Mouse (Mus musculus) intestine, embryonic 15.5 days (tissue): Measurements from ENCODE around the gene N4bp2l1. TPM values are rescaled to one million over a fixed set of nuclear protein-coding genes. Genes with fewer than 3 reads are reported as not detected.

Experiments used
- ATAC-seq: fragments of 200-750 bp; cut with Nextera tagmentation; 2 replicates; pipeline ENCODE4 v1.8.0; 2017; ENCODE audit warnings: moderate TSS enrichment, moderate library complexity
- H3K27ac ChIP-seq: fragments of 300-500 bp; sonication (generic); 2 replicates; pipeline ENCODE4 v1.5.1; 2015; ENCODE audit warnings: mild to moderate bottlenecking, inconsistent platforms
- H3K27me3 ChIP-seq: fragments of 300-500 bp; sonication (generic); replicated peaks from 2 replicates; pipeline ENCODE4 v1.6.1; 2015; ENCODE audit warnings: inconsistent platforms
- H3K36me3 ChIP-seq: fragments of 300-500 bp; sonication (generic); 2 replicates; pipeline ENCODE4 v1.6.1; 2015; ENCODE audit warnings: inconsistent platforms
- H3K4me1 ChIP-seq: fragments of 300-500 bp; sonication (generic); replicated peaks from 2 replicates; pipeline ENCODE4 v1.6.1; 2015; ENCODE audit warnings: inconsistent platforms
- H3K4me2 ChIP-seq: fragments of 300-500 bp; sonication (generic); replicated peaks from 2 replicates; pipeline ENCODE4 v1.6.1; 2015; ENCODE audit warnings: mild to moderate bottlenecking, inconsistent platforms
- H3K4me3 ChIP-seq: fragments of 300-500 bp; sonication (generic); replicated peaks from 2 replicates; pipeline ENCODE4 v1.5.1; 2015; ENCODE audit warnings: inconsistent platforms
- H3K9ac ChIP-seq: fragments of 300-500 bp; sonication (generic); 2 replicates; pipeline ENCODE4 v1.6.1; 2015; ENCODE audit warnings: inconsistent platforms
- H3K9me3 ChIP-seq: fragments of 300-500 bp; sonication (generic); 2 replicates; pipeline ENCODE4 v1.6.1; 2016; ENCODE audit warnings: inconsistent platforms
- WGBS: fragments of 180-500 bp; shearing (Covaris S2); methylation state at CpG from one replicate; pipeline ENCODE4 v1.1.7; 2015; 5-methylcytosine and 5-hydroxymethylcytosine counted together
- polyA plus RNA-seq: library from polyadenylated mRNA; unstranded; fragments of >200 nt; fragmentation: Nextera tagmentation; extraction: Ambion mirVana; gene quantifications from 2 replicates; pipeline ENCODE4 v1.2.1, GENCODE M21; 2015

The N4bp2l1 gene
- polyA plus RNA-seq, 1 experiment from 2014 or later, result 4.6 TPM

- H3K27me3 ChIP-seq, result no peaks in the 10 kb centered on the region
- no peaks in the 10 kb centered on the region for H3K9me3 ChIP-seq
- WGBS, result 86% methylated on average over 11 of the region's 11 CpGs
- H3K4me3 ChIP-seq, result no peak overlapping the region
- no peak overlapping the region for H3K27ac ChIP-seq
- H3K36me3 ChIP-seq, result no peaks in the 10 kb centered on the region
- ATAC-seq, result no peak
- no peak overlapping the region for H3K9ac ChIP-seq
- 0 out of 2 replicates have a peak, but pooled peaks cover 6% of the 10 kb centered on the region for H3K4me1 ChIP-seq
- no peak overlapping the region for H3K4me2 ChIP-seq
These were observed 20.2 kb downstream of the N4bp2l1 start for GRCm38 (mm10) chr5:150576832-150577231.

- no peaks in the 10 kb centered on the region for H3K27me3 ChIP-seq
- no peaks in the 10 kb centered on the region for H3K36me3 ChIP-seq
- 58% methylated on average over 5 of the region's 5 CpGs for WGBS
- no peaks in the 10 kb centered on the region for H3K9me3 ChIP-seq
- 0 out of 2 replicates have a peak, but pooled peaks cover 6% of the 10 kb centered on the region for H3K4me1 ChIP-seq
- ATAC-seq, result no peak
- H3K27ac ChIP-seq, result peak overlapping the region; percentile 49; the same call in 1 of the 2 replicates
- no peak overlapping the region for H3K4me3 ChIP-seq
- no peak overlapping the region for H3K4me2 ChIP-seq
- H3K9ac ChIP-seq, result no peak overlapping the region
These were observed 22.1 kb downstream of the N4bp2l1 start for GRCm38 (mm10) chr5:150574885-150575284.

DNA sequence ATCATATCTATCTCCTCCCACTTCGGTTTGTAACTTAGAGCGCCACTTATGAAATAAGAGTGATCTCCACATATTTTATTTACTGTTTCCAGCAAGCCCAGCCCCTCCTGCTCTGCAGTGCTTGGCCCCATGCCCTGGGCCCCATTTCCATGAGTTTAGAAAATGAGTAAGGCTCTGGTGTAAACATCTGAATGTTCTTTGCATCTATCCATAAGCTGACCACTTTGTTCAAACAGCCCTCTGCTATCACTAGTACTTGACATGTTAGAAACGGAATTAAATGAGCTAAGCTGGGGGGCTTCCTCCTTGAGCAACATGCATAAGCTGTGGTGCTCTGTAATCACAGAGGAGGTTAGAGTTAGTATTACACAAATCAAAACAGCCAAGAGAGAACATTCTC is 22.6 kb downstream of the N4bp2l1 start:
- Histone ChIP-seq H3K4me3 (no peak overlapping the region), H3K27me3 (no peaks in the 10 kb centered on the region), H3K9me3 (no peaks in the 10 kb centered on the region), H3K27ac (peak overlapping the region; percentile 49; the same call in 1 of the 2 replicates), H3K4me2 (no peak overlapping the region), H3K4me1 (0 out of 2 replicates have a peak, but pooled peaks cover 6% of the 10 kb centered on the region), H3K9ac (no peak overlapping the region), H3K36me3 (no peaks in the 10 kb centered on the region)
- WGBS, result 61% methylated on average over 3 of the region's 3 CpGs
- ATAC-seq, result peak; percentile 41

DNA sequence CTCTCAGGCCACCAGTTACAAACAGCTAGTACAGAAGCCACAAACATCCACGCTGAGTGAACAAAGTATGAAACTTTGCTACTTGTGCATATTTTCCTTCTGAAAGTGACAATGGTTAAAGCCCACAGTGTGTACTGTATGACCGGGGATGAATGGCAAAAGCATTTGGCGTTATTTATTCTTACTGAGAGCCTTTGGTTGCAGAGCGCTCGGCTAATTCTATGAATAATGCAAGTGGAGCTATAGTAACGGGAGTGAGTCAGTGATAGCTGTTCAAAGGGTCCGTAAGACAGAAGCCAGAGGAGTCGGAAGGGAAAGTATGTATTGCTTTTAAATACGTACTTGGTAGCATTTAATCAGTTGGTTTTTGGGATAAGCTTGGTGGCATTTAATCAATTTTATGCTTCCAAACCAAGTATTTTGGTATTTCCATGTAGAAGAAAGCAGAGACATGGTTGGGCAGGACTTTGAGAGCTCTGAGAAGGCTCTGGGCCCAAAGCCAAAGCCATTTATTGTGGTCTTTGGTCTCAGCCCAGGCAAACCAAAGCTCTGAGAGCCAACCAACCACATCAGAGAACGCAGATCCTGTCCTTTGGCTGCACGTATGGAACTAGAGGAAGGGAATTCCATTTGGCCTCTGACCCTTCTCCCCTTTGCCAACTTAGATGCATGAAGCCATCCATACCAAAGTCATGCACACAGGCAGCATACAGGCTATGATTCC is 26.3 kb downstream of the N4bp2l1 start:
- H3K4me3 ChIP-seq, result no peak overlapping the region
- WGBS, result 85% methylated on average over 11 of the region's 11 CpGs
- 0 out of 2 replicates have a peak, but pooled peaks cover 6% of the 10 kb centered on the region for H3K4me1 ChIP-seq
- ATAC-seq, result no peak
- H3K4me2 ChIP-seq, result no peak overlapping the region
- H3K27ac ChIP-seq, result no peak overlapping the region
- H3K27me3 ChIP-seq, result no peaks in the 10 kb centered on the region
- H3K9ac ChIP-seq, result no peak overlapping the region
- no peaks in the 10 kb centered on the region for H3K9me3 ChIP-seq
- peaks cover 4% of the 10 kb centered on the region for H3K36me3 ChIP-seq

DNA sequence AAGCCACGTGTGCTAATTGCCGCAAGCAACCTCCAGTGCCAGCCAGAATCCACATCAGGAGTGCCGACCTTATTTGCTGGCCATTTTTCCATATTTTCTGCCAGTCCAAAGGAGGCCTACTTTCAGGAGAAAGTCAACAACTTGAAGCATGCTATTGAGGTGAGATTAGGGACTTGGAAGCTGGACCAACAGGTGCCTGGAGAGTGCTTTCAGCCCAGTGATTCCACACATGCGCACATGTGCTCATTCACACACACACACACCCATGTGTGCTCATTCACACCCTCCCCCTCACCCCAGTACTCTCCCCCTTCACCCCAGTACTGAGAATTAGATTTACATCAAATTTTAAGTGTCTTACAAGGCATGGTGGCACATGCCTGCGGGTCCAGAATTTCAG is 30.0 kb downstream of the N4bp2l1 start:
- no peak overlapping the region for H3K9ac ChIP-seq
- no peaks in the 10 kb centered on the region for H3K27me3 ChIP-seq
- no peak overlapping the region for H3K27ac ChIP-seq
- no peaks in the 10 kb centered on the region for H3K4me1 ChIP-seq
- 92% methylated on average over 5 of the region's 5 CpGs for WGBS
- ATAC-seq, result no peak
- no peak overlapping the region for H3K4me2 ChIP-seq
- H3K4me3 ChIP-seq, result no peak overlapping the region
- H3K9me3 ChIP-seq, result no peaks in the 10 kb centered on the region
- peaks cover 4% of the 10 kb centered on the region for H3K36me3 ChIP-seq

DNA sequence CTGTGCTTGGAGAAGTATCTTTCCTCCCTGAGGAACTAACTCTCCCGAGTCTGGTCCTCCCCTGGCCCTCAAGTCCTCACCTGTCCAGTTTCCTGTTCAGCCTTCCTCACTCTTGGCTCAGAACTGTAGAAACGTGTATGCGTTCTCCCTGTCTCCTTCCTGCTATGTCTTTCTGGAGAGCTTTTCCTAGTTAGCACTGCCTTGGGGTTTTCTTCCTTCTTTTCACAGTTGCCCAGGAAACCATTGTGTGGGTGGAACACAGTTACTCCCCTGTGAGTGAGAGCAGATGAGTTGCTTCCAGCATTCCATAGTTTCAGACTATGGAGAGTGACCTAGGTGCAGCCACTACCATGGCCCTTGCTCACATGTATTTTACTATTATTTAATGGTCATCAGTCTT is 30.8 kb downstream of the N4bp2l1 start:
- H3K9ac ChIP-seq, result no peak overlapping the region
- no peak for ATAC-seq
- no peaks in the 10 kb centered on the region for H3K4me1 ChIP-seq
- 60% methylated on average over 3 of the region's 3 CpGs for WGBS
- no peak overlapping the region for H3K4me2 ChIP-seq
- H3K36me3 ChIP-seq, result peaks cover 7% of the 10 kb centered on the region
- H3K4me3 ChIP-seq, result no peak overlapping the region
- H3K27me3 ChIP-seq, result no peaks in the 10 kb centered on the region
- no peaks in the 10 kb centered on the region for H3K9me3 ChIP-seq
- H3K27ac ChIP-seq, result no peak overlapping the region

- WGBS, result 92% methylated on average over 6 of the region's 6 CpGs
- no peak overlapping the region for H3K4me2 ChIP-seq
- no peak overlapping the region for H3K27ac ChIP-seq
- H3K9me3 ChIP-seq, result no peaks in the 10 kb centered on the region
- H3K9ac ChIP-seq, result no peak overlapping the region
- H3K4me1 ChIP-seq, result no peaks in the 10 kb centered on the region
- H3K4me3 ChIP-seq, result no peak overlapping the region
- H3K27me3 ChIP-seq, result no peaks in the 10 kb centered on the region
- peaks cover 7% of the 10 kb centered on the region for H3K36me3 ChIP-seq
- no peak for ATAC-seq
These were observed 32.6 kb downstream of the N4bp2l1 start for GRCm38 (mm10) chr5:150564426-150564825.

- Histone ChIP-seq H3K9me3 (no peaks in the 10 kb centered on the region), H3K4me3 (no peak overlapping the region), H3K9ac (no peak overlapping the region), H3K36me3 (peaks cover 8% of the 10 kb centered on the region; the same call in 1 of the 2 replicates), H3K27me3 (no peaks in the 10 kb centered on the region), H3K4me1 (no peaks in the 10 kb centered on the region), H3K27ac (peak overlapping the region; percentile 49), H3K4me2 (no peak overlapping the region)
- 80% methylated on average over 5 of the region's 5 CpGs for WGBS
- ATAC-seq, result peak; percentile 88
These were observed 35.2 kb downstream of the N4bp2l1 start for GRCm38 (mm10) chr5:150561783-150562182.

DNA sequence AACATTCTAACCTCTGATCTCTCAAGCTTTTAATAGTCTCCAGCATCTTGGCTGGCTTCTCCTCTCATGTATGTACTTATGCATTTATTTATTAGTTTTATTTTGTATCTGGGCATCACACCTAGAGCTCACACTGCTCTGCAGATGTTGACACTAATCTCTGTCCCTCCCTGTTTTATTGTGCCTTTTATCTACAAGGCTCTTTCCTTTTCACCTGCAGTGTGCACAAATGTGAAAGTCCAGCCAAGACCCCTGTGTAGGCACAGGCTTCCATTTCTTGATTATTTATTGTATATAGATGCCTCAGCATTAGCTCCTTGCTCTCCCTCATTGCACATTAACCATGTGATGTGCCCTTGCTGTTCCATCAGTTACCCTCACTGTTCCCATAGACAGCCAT is 35.6 kb downstream of the N4bp2l1 start:
- Histone ChIP-seq H3K9ac (no peak overlapping the region), H3K27ac (peak overlapping the region; percentile 49)

GRCm38 (mm10) chr5:150560851-150561250 is 36.1 kb downstream of the N4bp2l1 start:
- Histone ChIP-seq H3K9me3 (no peaks in the 10 kb centered on the region), H3K27ac (no peak overlapping the region), H3K9ac (no peak overlapping the region), H3K4me3 (no peak overlapping the region), H3K36me3 (peaks cover 8% of the 10 kb centered on the region; the same call in 1 of the 2 replicates), H3K27me3 (no peaks in the 10 kb centered on the region), H3K4me1 (no peaks in the 10 kb centered on the region), H3K4me2 (no peak overlapping the region)
- WGBS, result 95% methylated on average over 5 of the region's 5 CpGs
- no peak for ATAC-seq

More for the DNA sequence above, 35.6 kb downstream of the N4bp2l1 start:
- H3K4me3 ChIP-seq, result no peak overlapping the region
- peak; percentile 91 for ATAC-seq
- no peaks in the 10 kb centered on the region for H3K9me3 ChIP-seq
- H3K36me3 ChIP-seq, result peaks cover 8% of the 10 kb centered on the region; the same call in 1 of the 2 replicates
- H3K4me2 ChIP-seq, result no peak overlapping the region
- H3K27me3 ChIP-seq, result no peaks in the 10 kb centered on the region
- no peaks in the 10 kb centered on the region for H3K4me1 ChIP-seq

- no peaks in the 10 kb centered on the region for H3K4me1 ChIP-seq
- H3K4me3 ChIP-seq, result no peak overlapping the region
- WGBS, result 89% methylated on average over 6 of the region's 6 CpGs
- peaks cover 8% of the 10 kb centered on the region; the same call in 1 of the 2 replicates for H3K36me3 ChIP-seq
- no peak overlapping the region for H3K4me2 ChIP-seq
- H3K27me3 ChIP-seq, result no peaks in the 10 kb centered on the region
- ATAC-seq, result no peak
- no peak overlapping the region for H3K9ac ChIP-seq
- H3K27ac ChIP-seq, result no peak overlapping the region
- H3K9me3 ChIP-seq, result no peaks in the 10 kb centered on the region
These were observed 37.4 kb downstream of the N4bp2l1 start for GRCm38 (mm10) chr5:150559519-150560103.

GRCm38 (mm10) chr5:150551637-150552036 is 45.4 kb downstream of the N4bp2l1 start:
- no peaks in the 10 kb centered on the region for H3K36me3 ChIP-seq
- WGBS, result 50% methylated on average over 3 of the region's 3 CpGs
- no peaks in the 10 kb centered on the region for H3K9me3 ChIP-seq

GRCm38 (mm10) chr5:150543184-150543583 is 53.8 kb downstream of the N4bp2l1 start:
- ATAC-seq, result no peak
- Histone ChIP-seq H3K36me3 (peaks cover 8% of the 10 kb centered on the region), H3K27me3 (no peaks in the 10 kb centered on the region), H3K27ac (no peak overlapping the region), H3K4me1 (no peaks in the 10 kb centered on the region), H3K9me3 (no peaks in the 10 kb centered on the region), H3K4me2 (no peak overlapping the region), H3K9ac (no peak overlapping the region), H3K4me3 (no peak overlapping the region)
- WGBS, result 90% methylated on average over 2 of the region's 2 CpGs

More at GRCm38 (mm10) chr5:150551637-150552036, 45.4 kb downstream of the N4bp2l1 start:
- Histone ChIP-seq H3K4me2 (no peak overlapping the region), H3K9ac (no peak overlapping the region), H3K4me3 (no peak overlapping the region), H3K27me3 (no peaks in the 10 kb centered on the region), H3K4me1 (no peaks in the 10 kb centered on the region), H3K27ac (no peak overlapping the region)
- no peak for ATAC-seq
